Mouse (Mus musculus): ENCODE measurements around the gene Hist1h2bc. TPM values are rescaled to one million over a fixed set of nuclear protein-coding genes. Genes with fewer than 3 reads are reported as not detected.
"Not testable (repeated sequence)": the region's sequence is repeated elsewhere in the genome, so short reads cannot be mapped to it uniquely, and the experiment has no call there.

The Hist1h2bc gene
- polyA plus RNA-seq, 1 experiment from 2014 or later: 29.3 TPM

- Histone ChIP-seq H3K27ac (peak overlapping the region; percentile 50; the same call in 1 of the 2 replicates), H3K4me1 (replicated peaks) (0 out of 2 replicates have a peak, but pooled peaks cover 4% of the 10 kb centered on the region), H3K4me3 (replicated peaks) (no peak overlapping the region), H3K36me3 (no peaks in the 10 kb centered on the region), H3K9ac (replicated peaks) (no peak overlapping the region), H3K27me3 (no peaks in the 10 kb centered on the region), H3K9me3 (no peaks in the 10 kb centered on the region), H3K4me2 (no peak overlapping the region)
- ATAC-seq (ENCODE audit: insufficient number of reproducible peaks, insufficient read depth, low FRiP score, low TSS enrichment, low read depth): no peak
- 45% methylated on average over 11 of the region's 11 CpGs for WGBS
Measured at GRCm38 (mm10) chr13:23717176-23717575, 33.2 kb downstream of the Hist1h2bc start.

DNA sequence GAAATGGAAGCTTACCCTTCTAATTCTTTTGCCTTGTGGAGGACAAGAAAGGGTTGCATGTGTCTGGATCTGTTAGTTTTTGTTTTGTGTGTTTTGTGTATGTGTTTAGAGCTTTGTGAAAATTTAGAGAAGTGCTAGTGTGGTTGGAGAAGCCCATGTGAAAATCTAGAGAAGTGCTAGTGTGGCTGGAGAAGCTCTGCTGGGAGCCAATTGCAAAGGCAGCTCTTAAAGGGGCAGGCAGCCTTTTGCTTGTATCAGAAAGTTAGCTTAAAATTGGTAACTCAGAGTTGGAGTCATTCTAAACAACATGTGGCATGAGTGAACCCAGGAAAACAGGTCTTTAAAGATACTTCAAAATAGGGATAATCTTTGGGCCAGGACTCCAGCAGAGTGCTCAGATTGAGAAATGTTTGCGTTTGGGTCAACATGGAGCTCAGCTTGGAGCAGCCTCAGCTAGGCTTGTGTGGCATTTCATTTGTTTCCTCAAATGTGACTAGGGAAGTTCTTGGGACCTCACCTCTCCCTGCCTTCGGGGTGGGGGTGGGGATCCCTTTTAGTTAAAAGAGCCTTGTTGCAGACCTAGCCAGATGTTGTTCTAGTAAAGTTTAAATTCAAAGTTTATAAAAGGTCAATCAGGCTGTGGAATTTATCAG is 33.7 kb downstream of the Hist1h2bc start:
- not testable (repeated sequence) for H3K27me3 ChIP-seq; ATAC-seq (ENCODE audit: insufficient number of reproducible peaks, insufficient read depth, low FRiP score, low TSS enrichment, low read depth); H3K9me3 ChIP-seq; H3K4me1 ChIP-seq (replicated peaks); H3K36me3 ChIP-seq; H3K9ac ChIP-seq (replicated peaks); H3K4me3 ChIP-seq (replicated peaks); H3K4me2 ChIP-seq
- 17% methylated on average over 2 of the region's 2 CpGs for WGBS
- H3K27ac ChIP-seq: peak overlapping the region; percentile 50

GRCm38 (mm10) chr13:23724239-23724638 is 40.2 kb downstream of the Hist1h2bc start:
- H3K4me2 ChIP-seq: no peak overlapping the region
- H3K9me3 ChIP-seq: no peaks in the 10 kb centered on the region
- H3K9ac ChIP-seq (replicated peaks): no peak overlapping the region
- no peak for ATAC-seq (ENCODE audit: insufficient number of reproducible peaks, insufficient read depth, low FRiP score, low TSS enrichment, low read depth)
- no peak overlapping the region for H3K27ac ChIP-seq
- WGBS: 87% methylated on average over 4 of the region's 4 CpGs
- no peaks in the 10 kb centered on the region for H3K27me3 ChIP-seq
- H3K36me3 ChIP-seq: no peaks in the 10 kb centered on the region
- H3K4me1 ChIP-seq (replicated peaks): no peaks in the 10 kb centered on the region; the same call in 1 of the 2 replicates
- H3K4me3 ChIP-seq (replicated peaks): no peak overlapping the region

DNA sequence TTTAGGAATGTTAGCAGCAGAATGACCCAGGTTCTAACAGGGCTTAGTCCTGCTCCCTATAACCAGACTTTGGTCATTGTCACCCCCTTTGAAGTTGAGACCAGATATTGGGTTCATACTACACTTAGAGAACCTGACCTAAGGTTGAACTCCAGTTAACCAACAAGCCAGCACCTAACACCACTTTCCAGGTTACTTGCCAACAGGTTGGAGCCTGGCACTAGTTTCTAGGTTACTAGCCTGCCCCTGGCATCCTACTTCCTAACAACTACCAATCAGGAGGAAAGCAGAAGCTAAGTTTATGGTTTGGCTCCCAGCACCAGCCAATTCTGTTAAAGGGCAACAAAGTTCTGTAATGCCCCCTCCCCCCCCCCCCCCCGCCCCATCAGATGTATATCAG is 41.2 kb downstream of the Hist1h2bc start:
- Histone ChIP-seq H3K4me1 (replicated peaks) (no peaks in the 10 kb centered on the region; the same call in 1 of the 2 replicates), H3K4me3 (replicated peaks) (no peak overlapping the region), H3K4me2 (no peak overlapping the region), H3K9me3 (no peaks in the 10 kb centered on the region), H3K27ac (no peak overlapping the region), H3K9ac (replicated peaks) (no peak overlapping the region), H3K36me3 (no peaks in the 10 kb centered on the region), H3K27me3 (no peaks in the 10 kb centered on the region)
- no CpG with 5 or more reads among the region's 1 CpGs for WGBS
- ATAC-seq (ENCODE audit: insufficient number of reproducible peaks, insufficient read depth, low FRiP score, low TSS enrichment, low read depth): no peak

DNA sequence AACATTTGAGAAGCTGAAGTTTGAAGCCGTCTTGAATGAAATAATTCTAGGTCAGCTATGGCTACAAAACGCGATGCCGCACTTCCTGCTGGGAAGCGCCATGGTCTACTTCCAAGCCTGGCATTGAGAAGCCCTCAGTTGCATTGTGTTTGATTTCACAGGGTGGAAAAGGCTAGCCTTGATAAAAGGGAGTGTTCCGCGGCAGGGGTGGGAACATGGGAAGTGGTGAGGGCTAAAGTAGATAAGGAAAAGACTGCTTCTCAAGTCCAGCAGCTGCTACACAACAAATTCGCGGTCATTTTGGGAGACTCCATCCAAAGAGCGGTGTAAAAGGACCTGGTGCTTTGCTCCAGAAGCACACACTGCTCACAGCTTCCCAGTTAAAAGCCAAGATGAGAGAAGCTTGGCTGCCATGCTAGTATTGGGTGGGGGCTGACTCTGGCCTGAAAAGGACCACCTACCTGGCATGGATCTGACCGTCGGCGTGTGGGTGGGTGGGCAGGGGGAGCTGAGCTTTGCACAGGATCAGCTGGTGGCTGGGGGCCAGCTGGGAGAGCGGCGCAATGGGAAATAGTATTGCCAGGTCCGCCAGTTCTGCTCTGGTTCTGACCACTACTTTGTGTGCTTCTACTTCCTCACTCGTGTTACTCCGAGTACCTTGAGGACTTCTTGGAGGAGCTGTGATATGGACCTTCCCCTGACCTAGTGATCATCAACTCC is 44.6 kb downstream of the Hist1h2bc start:
- Histone ChIP-seq H3K27me3 (no peaks in the 10 kb centered on the region), H3K9me3 (no peaks in the 10 kb centered on the region), H3K36me3 (no peaks in the 10 kb centered on the region), H3K4me2 (no peak overlapping the region), H3K4me1 (replicated peaks) (no peaks in the 10 kb centered on the region; the same call in 1 of the 2 replicates), H3K27ac (no peak overlapping the region), H3K4me3 (replicated peaks) (no peak overlapping the region), H3K9ac (replicated peaks) (no peak overlapping the region)
- ATAC-seq (ENCODE audit: insufficient number of reproducible peaks, insufficient read depth, low FRiP score, low TSS enrichment, low read depth): no peak
- WGBS: 88% methylated on average over 18 of the region's 18 CpGs

DNA sequence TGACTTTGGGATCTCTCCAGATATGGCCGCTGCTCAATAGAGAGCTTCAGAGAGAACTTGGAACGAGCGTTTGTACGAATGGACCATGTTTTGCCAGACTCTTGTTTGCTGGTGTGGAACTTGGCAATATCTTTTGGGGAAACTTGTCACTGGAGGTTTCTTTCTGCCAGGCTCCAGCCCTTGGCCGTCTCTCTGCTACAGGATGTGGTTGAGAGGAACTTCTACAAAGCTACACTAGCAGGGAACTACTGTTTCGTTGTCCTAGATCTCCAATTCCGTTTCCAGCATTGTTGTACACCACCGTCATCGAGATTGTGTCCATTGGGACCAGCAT is 45.2 kb downstream of the Hist1h2bc start:
- H3K4me2 ChIP-seq: no peak overlapping the region
- H3K36me3 ChIP-seq: no peaks in the 10 kb centered on the region
- WGBS: 92% methylated on average over 9 of the region's 9 CpGs
- no peak overlapping the region for H3K27ac ChIP-seq
- H3K9ac ChIP-seq (replicated peaks): no peak overlapping the region
- ATAC-seq (ENCODE audit: insufficient number of reproducible peaks, insufficient read depth, low FRiP score, low TSS enrichment, low read depth): no peak
- no peak overlapping the region for H3K4me3 ChIP-seq (replicated peaks)
- H3K27me3 ChIP-seq: no peaks in the 10 kb centered on the region
- no peaks in the 10 kb centered on the region; the same call in 1 of the 2 replicates for H3K4me1 ChIP-seq (replicated peaks)
- H3K9me3 ChIP-seq: no peaks in the 10 kb centered on the region

DNA sequence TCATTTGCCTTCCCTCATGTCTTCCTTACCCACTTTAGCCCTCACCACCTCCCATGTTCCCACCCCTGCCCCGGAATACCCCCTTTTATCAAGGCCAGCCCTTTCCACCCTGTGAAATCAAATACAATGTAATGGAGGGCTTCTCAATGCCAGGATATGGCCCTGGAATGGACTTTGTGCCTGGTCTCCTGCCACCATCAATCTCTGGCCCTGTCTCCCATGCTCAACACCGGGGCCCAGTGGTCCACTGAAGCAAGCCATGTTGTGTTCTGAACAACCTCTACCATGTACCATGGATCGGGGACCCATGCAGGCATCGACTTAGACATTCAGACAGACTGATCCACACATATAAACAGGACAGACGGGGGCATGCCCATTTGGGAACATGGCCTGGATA is 45.7 kb downstream of the Hist1h2bc start:
- no peak overlapping the region for H3K27ac ChIP-seq
- 90% methylated on average over 5 of the region's 5 CpGs for WGBS
- H3K9ac ChIP-seq (replicated peaks): no peak overlapping the region
- no peak overlapping the region for H3K4me3 ChIP-seq (replicated peaks)
- H3K9me3 ChIP-seq: no peaks in the 10 kb centered on the region
- H3K36me3 ChIP-seq: no peaks in the 10 kb centered on the region
- no peaks in the 10 kb centered on the region; the same call in 1 of the 2 replicates for H3K4me1 ChIP-seq (replicated peaks)
- H3K4me2 ChIP-seq: no peak overlapping the region
- no peak for ATAC-seq (ENCODE audit: insufficient number of reproducible peaks, insufficient read depth, low FRiP score, low TSS enrichment, low read depth)
- H3K27me3 ChIP-seq: no peaks in the 10 kb centered on the region

DNA sequence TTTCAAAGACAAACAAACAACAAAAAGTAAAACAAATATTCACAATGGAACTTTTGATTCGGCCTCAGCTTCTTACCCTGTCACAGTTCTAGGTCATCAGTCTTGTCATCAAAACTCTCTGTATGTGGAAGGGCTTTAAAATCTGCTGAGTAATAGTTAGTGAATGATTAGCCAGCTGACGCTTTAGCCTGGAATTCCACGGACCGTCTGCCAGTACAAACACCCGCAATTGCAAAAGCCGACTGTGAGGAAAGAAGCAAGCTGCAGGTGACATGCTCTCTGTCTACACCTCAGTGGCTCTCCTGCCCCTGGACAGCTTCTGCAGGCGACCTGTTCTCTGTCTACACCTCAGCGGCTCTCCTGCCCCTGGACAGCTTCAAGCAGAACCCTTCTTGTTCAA is 46.5 kb downstream of the Hist1h2bc start:
- no peaks in the 10 kb centered on the region for H3K36me3 ChIP-seq
- H3K4me3 ChIP-seq (replicated peaks): no peak overlapping the region
- ATAC-seq (ENCODE audit: insufficient number of reproducible peaks, insufficient read depth, low FRiP score, low TSS enrichment, low read depth): no peak
- H3K9me3 ChIP-seq: no peaks in the 10 kb centered on the region
- WGBS: 52% methylated on average over 8 of the region's 8 CpGs
- H3K27ac ChIP-seq: no peak overlapping the region
- H3K27me3 ChIP-seq: no peaks in the 10 kb centered on the region
- H3K9ac ChIP-seq (replicated peaks): no peak overlapping the region
- no peak overlapping the region for H3K4me2 ChIP-seq
- no peaks in the 10 kb centered on the region for H3K4me1 ChIP-seq (replicated peaks)

DNA sequence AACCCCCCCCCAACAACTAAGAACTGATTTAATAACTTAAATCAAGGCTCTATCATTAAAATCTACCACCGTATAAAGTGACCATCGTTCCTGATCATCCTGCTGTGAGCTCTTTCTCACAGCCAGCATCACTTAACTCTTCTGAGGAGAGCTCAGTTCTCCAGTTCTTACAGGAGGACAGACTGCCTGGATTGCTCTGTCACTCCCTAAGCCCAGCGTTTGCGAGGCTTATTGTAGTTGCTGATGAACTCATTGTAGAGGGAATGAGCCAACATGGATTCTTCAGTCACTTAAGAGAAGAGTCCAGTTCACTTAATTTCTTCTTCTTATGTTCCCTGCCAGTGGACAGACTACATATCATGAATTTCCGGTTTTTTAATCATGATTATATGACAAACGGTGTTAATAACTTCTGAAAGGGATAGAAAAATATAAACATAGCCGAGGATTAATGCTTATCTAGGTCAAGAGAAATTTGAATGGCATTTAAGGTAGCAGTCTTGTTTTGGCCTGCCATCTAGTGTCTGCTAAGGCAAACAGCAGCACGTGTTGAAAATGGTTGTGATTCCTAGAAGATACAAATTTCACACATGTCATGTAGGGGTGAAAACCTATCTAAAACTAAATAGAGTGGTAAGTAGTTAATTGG is 48.3 kb downstream of the Hist1h2bc start:
- Histone ChIP-seq H3K9ac (replicated peaks) (no peak overlapping the region), H3K4me3 (replicated peaks) (no peak overlapping the region), H3K36me3 (no peaks in the 10 kb centered on the region), H3K27ac (no peak overlapping the region), H3K4me1 (replicated peaks) (no peaks in the 10 kb centered on the region), H3K27me3 (no peaks in the 10 kb centered on the region), H3K4me2 (no peak overlapping the region), H3K9me3 (no peaks in the 10 kb centered on the region)
- no peak for ATAC-seq (ENCODE audit: insufficient number of reproducible peaks, insufficient read depth, low FRiP score, low TSS enrichment, low read depth)
- 29% methylated on average over 8 of the region's 8 CpGs for WGBS

DNA sequence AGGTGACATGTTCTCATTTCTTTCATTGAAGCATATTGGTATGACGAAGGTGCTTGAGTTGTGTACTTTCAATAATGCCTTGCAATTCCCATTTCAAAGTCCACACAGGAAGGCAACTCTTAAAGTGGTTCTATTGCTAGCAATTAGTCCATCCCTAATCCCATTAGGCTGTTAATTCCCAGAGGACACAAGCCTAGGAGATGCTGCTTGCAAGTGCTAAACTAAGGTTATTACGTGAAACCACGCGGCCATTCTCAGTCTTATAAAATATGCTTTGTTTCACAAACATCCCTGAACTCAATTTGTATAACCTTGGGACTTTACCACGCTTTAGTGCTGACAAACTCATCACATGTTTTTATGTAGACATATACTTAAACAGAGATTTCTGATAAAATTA is 53.1 kb downstream of the Hist1h2bc start:
- no peak for ATAC-seq (ENCODE audit: insufficient number of reproducible peaks, insufficient read depth, low FRiP score, low TSS enrichment, low read depth)
- Histone ChIP-seq H3K4me3 (replicated peaks) (no peak overlapping the region), H3K36me3 (no peaks in the 10 kb centered on the region), H3K9ac (replicated peaks) (no peak overlapping the region), H3K27me3 (no peaks in the 10 kb centered on the region), H3K4me2 (no peak overlapping the region), H3K4me1 (replicated peaks) (peaks cover 9% of the 10 kb centered on the region), H3K9me3 (no peaks in the 10 kb centered on the region), H3K27ac (no peak overlapping the region)
- 85% methylated on average over 5 of the region's 5 CpGs for WGBS

GRCm38 (mm10) chr13:23738041-23738440 is 54.0 kb downstream of the Hist1h2bc start:
- H3K9ac ChIP-seq (replicated peaks): peak overlapping the region; percentile 89
- H3K27me3 ChIP-seq: no peaks in the 10 kb centered on the region
- peak overlapping the region; percentile 99 for H3K27ac ChIP-seq
- 26% methylated on average over 4 of the region's 4 CpGs for WGBS
- H3K4me2 ChIP-seq: peak overlapping the region; percentile 86
- no peaks in the 10 kb centered on the region for H3K36me3 ChIP-seq
- H3K4me3 ChIP-seq (replicated peaks): peak overlapping the region; percentile 59
- ATAC-seq (ENCODE audit: insufficient number of reproducible peaks, insufficient read depth, low FRiP score, low TSS enrichment, low read depth): no peak
- H3K9me3 ChIP-seq: no peaks in the 10 kb centered on the region
- peaks cover 9% of the 10 kb centered on the region for H3K4me1 ChIP-seq (replicated peaks)
